Mouse (Mus musculus): Measurements from ENCODE around the gene Crtc3. TPM values are rescaled to one million over a fixed set of nuclear protein-coding genes. Genes with fewer than 3 reads are reported as not detected.

Crtc3 gene
- polyA plus RNA-seq (2015; fragmentation: Nextera tagmentation; extraction: Ambion mirVana) = 4.2 TPM in 2 replicates

DNA sequence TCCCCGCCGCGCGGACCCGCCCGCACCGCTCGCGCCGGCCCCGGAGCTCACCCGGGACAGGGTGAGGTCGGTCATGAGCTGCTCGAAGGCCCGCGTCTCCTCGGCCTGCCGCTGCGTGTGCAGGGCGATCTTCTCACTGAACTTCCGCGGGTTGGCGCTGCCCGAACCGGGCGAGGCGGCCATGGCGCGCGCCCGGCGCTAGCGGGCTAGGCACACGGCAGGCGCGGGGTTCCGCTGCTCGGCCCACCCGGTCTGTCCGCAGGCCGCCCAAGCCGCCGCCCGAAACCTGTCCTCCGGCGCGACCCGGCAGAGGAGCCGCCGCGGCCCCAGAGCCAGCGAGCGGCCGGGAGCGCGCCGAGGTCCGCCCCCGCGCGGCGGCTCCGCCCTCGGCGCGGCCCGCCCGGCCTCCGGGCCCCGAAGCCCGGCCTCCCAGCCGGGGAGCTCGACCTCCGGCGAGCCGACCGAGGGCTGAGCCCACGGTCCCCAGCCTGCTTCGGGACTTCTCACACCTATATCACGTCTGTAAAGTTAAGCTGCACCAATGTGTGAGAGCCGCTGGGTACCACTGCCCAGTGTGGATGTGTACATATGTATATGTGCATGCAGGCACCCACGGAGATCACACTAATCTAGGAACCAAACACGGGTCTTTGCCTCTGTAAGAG lies at the start of gene Crtc3:
TSS of gene Crtc3 (minus strand) at position 322 of the 665 bp plus-strand sequence.
- peak within 1 kb of the TSS; percentile 83 for H3K4me3 ChIP-seq (replicated peaks)
- WGBS (ENCODE audit: insufficient replicate concordance) = under 1% methylated on average over 83 of the region's 83 CpGs
- H3K9me3 ChIP-seq (replicated peaks) = no peaks in the 10 kb centered on the region
- H3K9ac ChIP-seq = peak within 1 kb of the TSS; percentile 86
- no peaks in the 10 kb centered on the region for H3K27me3 ChIP-seq
- H3K4me2 ChIP-seq = peak within 1 kb of the TSS; percentile 99
- peak within 1 kb of the TSS; percentile 88 for H3K27ac ChIP-seq (replicated peaks)
- H3K36me3 ChIP-seq (replicated peaks) = no peaks in the 10 kb centered on the region
- H3K4me1 ChIP-seq (replicated peaks) = peaks cover 38% of the 10 kb centered on the region
- ATAC-seq (ENCODE audit: insufficient read depth) = peak; percentile 89

DNA sequence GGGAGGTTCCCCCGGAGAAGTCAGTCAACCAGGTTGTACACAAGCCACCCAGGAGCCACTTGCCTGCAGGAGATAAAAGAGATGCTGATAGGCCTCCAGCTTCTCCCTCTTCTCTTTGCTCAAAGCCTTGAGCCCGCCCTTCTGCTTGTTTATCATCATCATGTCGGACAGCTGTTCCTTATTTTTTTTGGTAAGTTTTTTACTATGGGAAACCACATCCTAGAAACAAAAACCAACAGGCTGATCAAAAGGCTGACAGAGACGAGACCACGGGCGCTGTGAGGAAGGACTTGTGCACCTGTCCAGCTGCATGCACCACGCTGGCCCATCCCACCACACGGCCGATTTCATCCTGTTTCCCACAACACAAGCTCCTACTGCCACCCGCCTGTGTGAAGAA lies 47.5 kb upstream of the Crtc3 start:
- Histone ChIP-seq H3K9ac (no peak overlapping the region), H3K36me3 (replicated peaks) (peaks cover 46% of the 10 kb centered on the region), H3K9me3 (replicated peaks) (no peaks in the 10 kb centered on the region), H3K27ac (replicated peaks) (no peak overlapping the region), H3K4me2 (no peak overlapping the region), H3K27me3 (no peaks in the 10 kb centered on the region), H3K4me1 (replicated peaks) (0 out of 2 replicates have a peak, but pooled peaks cover 6% of the 10 kb centered on the region), H3K4me3 (replicated peaks) (no peak overlapping the region)
- WGBS (ENCODE audit: insufficient replicate concordance) = 57% methylated on average over 10 of the region's 10 CpGs
- ATAC-seq (ENCODE audit: insufficient read depth) = no peak

DNA sequence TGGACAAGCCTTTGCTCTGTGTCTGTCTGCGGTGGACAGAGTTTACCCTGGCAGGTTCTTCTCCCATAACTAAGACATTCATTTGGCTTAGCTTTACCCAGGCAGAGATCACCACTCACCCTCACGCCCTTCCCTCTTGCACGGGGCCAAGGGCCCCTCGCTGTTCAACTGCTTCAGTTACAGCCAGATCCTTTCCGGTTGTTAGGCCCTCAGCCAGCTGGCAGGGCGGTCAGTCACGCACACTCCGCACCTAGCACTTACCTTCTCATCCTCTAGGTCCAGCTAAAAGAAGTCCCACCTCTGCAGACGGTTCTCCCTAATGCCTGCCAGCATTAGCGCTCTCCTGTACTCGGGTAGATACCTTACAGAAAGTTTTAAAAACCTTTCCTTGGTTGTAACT lies 44.3 kb upstream of the Crtc3 start:
- Histone ChIP-seq H3K4me1 (replicated peaks) (0 out of 2 replicates have a peak, but pooled peaks cover 6% of the 10 kb centered on the region), H3K27me3 (no peaks in the 10 kb centered on the region), H3K9me3 (replicated peaks) (no peaks in the 10 kb centered on the region), H3K36me3 (replicated peaks) (peaks cover 48% of the 10 kb centered on the region), H3K4me2 (no peak overlapping the region), H3K9ac (no peak overlapping the region), H3K27ac (replicated peaks) (no peak overlapping the region), H3K4me3 (replicated peaks) (no peak overlapping the region)
- 75% methylated on average over 11 of the region's 11 CpGs for WGBS (ENCODE audit: insufficient replicate concordance)
- no peak for ATAC-seq (ENCODE audit: insufficient read depth)

GRCm38 (mm10) chr7:80729662-80730061 lies 41.0 kb upstream of the Crtc3 start:
- Histone ChIP-seq H3K4me3 (replicated peaks) (no peak overlapping the region), H3K9ac (no peak overlapping the region), H3K36me3 (replicated peaks) (peaks cover 56% of the 10 kb centered on the region), H3K27me3 (no peaks in the 10 kb centered on the region), H3K9me3 (replicated peaks) (no peaks in the 10 kb centered on the region), H3K4me1 (replicated peaks) (no peaks in the 10 kb centered on the region), H3K27ac (replicated peaks) (no peak overlapping the region), H3K4me2 (no peak overlapping the region)
- ATAC-seq (ENCODE audit: insufficient read depth) = no peak
- WGBS (ENCODE audit: insufficient replicate concordance) = 25% methylated on average over 8 of the region's 8 CpGs

GRCm38 (mm10) chr7:80721041-80721440 lies 32.4 kb upstream of the Crtc3 start:
- no peak overlapping the region for H3K27ac ChIP-seq (replicated peaks)
- H3K9me3 ChIP-seq (replicated peaks) = no peaks in the 10 kb centered on the region
- ATAC-seq (ENCODE audit: insufficient read depth) = no peak

GRCm38 (mm10) chr7:80719582-80719981 lies 30.9 kb upstream of the Crtc3 start:
- no peak for ATAC-seq (ENCODE audit: insufficient read depth)
- peaks cover 45% of the 10 kb centered on the region for H3K4me1 ChIP-seq (replicated peaks)

More at GRCm38 (mm10) chr7:80721041-80721440, 32.4 kb upstream of the Crtc3 start:
- no peak overlapping the region for H3K9ac ChIP-seq
- no peak overlapping the region for H3K4me2 ChIP-seq
- peaks cover 56% of the 10 kb centered on the region for H3K36me3 ChIP-seq (replicated peaks)
- no peak overlapping the region for H3K4me3 ChIP-seq (replicated peaks)
- no peaks in the 10 kb centered on the region for H3K27me3 ChIP-seq
- peaks cover 40% of the 10 kb centered on the region for H3K4me1 ChIP-seq (replicated peaks)
- WGBS (ENCODE audit: insufficient replicate concordance) = 69% methylated on average over 9 of the region's 9 CpGs

DNA sequence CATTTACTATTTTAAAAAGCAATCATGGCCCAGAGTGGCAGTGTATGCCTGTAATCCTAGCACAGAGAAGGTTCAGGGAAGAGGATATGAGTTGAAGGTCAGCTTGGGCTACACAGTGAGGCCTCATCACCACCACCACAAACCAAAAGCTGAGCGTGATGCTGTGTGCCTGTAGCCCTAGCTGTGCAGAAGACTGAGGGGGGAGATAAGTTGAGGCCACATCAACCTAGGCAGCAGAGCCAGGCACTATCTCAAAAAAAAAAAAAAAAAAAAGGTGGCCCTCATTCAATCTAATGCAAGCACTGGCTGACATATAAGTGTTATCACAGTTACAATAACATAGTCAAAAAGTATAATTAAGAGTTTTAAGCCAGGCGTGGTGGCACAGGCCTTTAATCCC lies 30.4 kb upstream of the Crtc3 start:
- no peak overlapping the region for H3K27ac ChIP-seq (replicated peaks)

More at GRCm38 (mm10) chr7:80719582-80719981, 30.9 kb upstream of the Crtc3 start:
- Histone ChIP-seq H3K27ac (replicated peaks) (no peak overlapping the region), H3K9ac (no peak overlapping the region), H3K36me3 (replicated peaks) (peaks cover 56% of the 10 kb centered on the region), H3K4me2 (no peak overlapping the region), H3K4me3 (replicated peaks) (no peak overlapping the region), H3K27me3 (no peaks in the 10 kb centered on the region), H3K9me3 (replicated peaks) (no peaks in the 10 kb centered on the region)
- 52% methylated on average over 7 of the region's 7 CpGs for WGBS (ENCODE audit: insufficient replicate concordance)

DNA sequence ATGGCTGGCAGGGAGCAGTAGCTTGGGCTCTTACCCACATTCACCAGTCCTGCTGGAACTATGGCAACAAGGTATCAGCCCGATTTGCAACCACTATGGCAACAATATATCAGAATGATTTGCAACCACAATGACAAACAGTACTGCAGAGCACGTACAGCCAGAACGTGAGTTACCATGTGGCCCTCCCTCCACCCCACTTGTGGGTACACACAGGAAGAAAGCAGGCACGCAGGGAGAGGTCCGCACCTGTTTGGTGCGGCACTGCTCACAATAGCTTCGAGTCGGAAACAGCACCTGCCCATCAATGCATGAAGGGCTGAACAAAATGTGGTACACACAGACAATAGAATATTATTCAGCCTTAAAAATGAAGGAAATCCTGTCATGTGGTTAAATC lies 29.8 kb upstream of the Crtc3 start:
- Histone ChIP-seq H3K27ac (replicated peaks) (no peak overlapping the region), H3K9ac (no peak overlapping the region), H3K9me3 (replicated peaks) (no peaks in the 10 kb centered on the region), H3K4me1 (replicated peaks) (peaks cover 45% of the 10 kb centered on the region), H3K4me3 (replicated peaks) (no peak overlapping the region), H3K4me2 (no peak overlapping the region), H3K27me3 (no peaks in the 10 kb centered on the region), H3K36me3 (replicated peaks) (peaks cover 54% of the 10 kb centered on the region)
- 75% methylated on average over 8 of the region's 8 CpGs for WGBS (ENCODE audit: insufficient replicate concordance)
- no peak for ATAC-seq (ENCODE audit: insufficient read depth)

More for the DNA sequence above, 30.4 kb upstream of the Crtc3 start:
- Histone ChIP-seq H3K4me1 (replicated peaks) (peaks cover 45% of the 10 kb centered on the region), H3K9me3 (replicated peaks) (no peaks in the 10 kb centered on the region), H3K9ac (no peak overlapping the region), H3K36me3 (replicated peaks) (peaks cover 54% of the 10 kb centered on the region), H3K4me2 (no peak overlapping the region), H3K4me3 (replicated peaks) (no peak overlapping the region), H3K27me3 (no peaks in the 10 kb centered on the region)
- peak; percentile 74 for ATAC-seq (ENCODE audit: insufficient read depth)
- 39% methylated on average over 2 of the region's 2 CpGs for WGBS (ENCODE audit: insufficient replicate concordance)

GRCm38 (mm10) chr7:80716758-80717157 lies 28.1 kb upstream of the Crtc3 start:
- Histone ChIP-seq H3K4me2 (0 out of 2 replicates have a peak overlapping the region, but pooled peaks have one; percentile 1), H3K4me1 (replicated peaks) (peaks cover 45% of the 10 kb centered on the region), H3K4me3 (replicated peaks) (no peak overlapping the region), H3K36me3 (replicated peaks) (peaks cover 41% of the 10 kb centered on the region; the same call in 1 of the 2 replicates), H3K9ac (no peak overlapping the region), H3K27me3 (no peaks in the 10 kb centered on the region), H3K9me3 (replicated peaks) (no peaks in the 10 kb centered on the region), H3K27ac (replicated peaks) (no peak overlapping the region)
- WGBS (ENCODE audit: insufficient replicate concordance) = 31% methylated on average over 9 of the region's 9 CpGs
- ATAC-seq (ENCODE audit: insufficient read depth) = no peak

DNA sequence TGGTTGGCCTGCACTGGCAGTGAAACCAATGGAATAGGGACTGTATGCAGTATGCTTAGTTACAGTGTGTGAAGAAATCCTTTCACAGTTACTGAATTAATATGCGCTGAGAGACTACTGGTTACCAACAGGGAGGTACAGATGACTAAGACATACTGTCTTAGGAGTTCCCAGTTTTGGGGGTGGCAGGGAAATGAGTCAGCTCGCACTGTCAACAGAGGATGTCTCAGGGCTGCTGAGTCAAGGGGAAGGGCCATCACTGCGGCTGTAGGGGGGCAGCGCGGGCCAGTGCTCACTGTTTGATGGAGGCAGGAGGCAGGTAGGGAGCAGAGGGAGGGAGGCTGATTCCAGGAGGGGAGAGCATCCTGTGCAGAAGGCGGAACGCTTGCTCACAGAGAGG lies 26.6 kb upstream of the Crtc3 start:
- Histone ChIP-seq H3K27ac (replicated peaks) (no peak overlapping the region), H3K4me1 (replicated peaks) (peaks cover 42% of the 10 kb centered on the region), H3K9ac (no peak overlapping the region), H3K36me3 (replicated peaks) (peaks cover 37% of the 10 kb centered on the region; the same call in 1 of the 2 replicates), H3K9me3 (replicated peaks) (no peaks in the 10 kb centered on the region), H3K4me3 (replicated peaks) (no peak overlapping the region), H3K4me2 (no peak overlapping the region), H3K27me3 (no peaks in the 10 kb centered on the region)
- whole genome bisulfite sequencing (ENCODE audit: insufficient replicate concordance) = 71% methylated on average over 7 of the region's 7 CpGs
- ATAC-seq (ENCODE audit: insufficient read depth) = peak; percentile 32

DNA sequence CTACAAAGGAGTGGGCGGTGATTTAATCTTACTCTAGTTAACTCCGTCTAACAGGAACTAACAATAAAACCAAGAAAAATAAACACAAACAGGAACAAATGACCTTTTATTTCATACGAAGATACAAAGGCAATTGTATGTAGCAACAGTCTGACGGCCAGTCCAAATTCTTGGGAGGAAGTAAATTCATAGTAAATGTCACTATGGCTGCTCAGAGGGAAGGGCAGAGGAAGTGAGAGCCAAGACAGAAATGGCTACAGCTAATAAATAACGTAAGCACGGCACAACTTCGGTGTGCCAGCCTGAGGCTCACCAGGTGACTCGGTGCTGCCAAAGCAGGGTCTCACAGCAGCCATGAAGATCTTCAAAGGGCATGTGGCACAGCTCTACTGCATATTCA lies 22.8 kb upstream of the Crtc3 start:
- H3K36me3 ChIP-seq (replicated peaks) = 0 out of 2 replicates have a peak, but pooled peaks cover 22% of the 10 kb centered on the region
- no peaks in the 10 kb centered on the region for H3K9me3 ChIP-seq (replicated peaks)
- ATAC-seq (ENCODE audit: insufficient read depth) = no peak
- H3K4me3 ChIP-seq (replicated peaks) = no peak overlapping the region
- H3K4me2 ChIP-seq = no peak overlapping the region
- no peak overlapping the region for H3K27ac ChIP-seq (replicated peaks)
- H3K27me3 ChIP-seq = no peaks in the 10 kb centered on the region
- peaks cover 9% of the 10 kb centered on the region for H3K4me1 ChIP-seq (replicated peaks)
- no peak overlapping the region for H3K9ac ChIP-seq
- WGBS (ENCODE audit: insufficient replicate concordance) = 60% methylated on average over 8 of the region's 8 CpGs

Measured in liver, embryonic 15.5 days (tissue).